Mouse (Mus musculus): ENCODE results near the gene Ncln. TPM values are rescaled to one million over a fixed set of nuclear protein-coding genes. Genes with fewer than 3 reads are reported as not detected.

The Ncln gene
- polyA plus RNA-seq (2012; rRNA removed) = 240 and 254 TPM in 2 replicates

DNA sequence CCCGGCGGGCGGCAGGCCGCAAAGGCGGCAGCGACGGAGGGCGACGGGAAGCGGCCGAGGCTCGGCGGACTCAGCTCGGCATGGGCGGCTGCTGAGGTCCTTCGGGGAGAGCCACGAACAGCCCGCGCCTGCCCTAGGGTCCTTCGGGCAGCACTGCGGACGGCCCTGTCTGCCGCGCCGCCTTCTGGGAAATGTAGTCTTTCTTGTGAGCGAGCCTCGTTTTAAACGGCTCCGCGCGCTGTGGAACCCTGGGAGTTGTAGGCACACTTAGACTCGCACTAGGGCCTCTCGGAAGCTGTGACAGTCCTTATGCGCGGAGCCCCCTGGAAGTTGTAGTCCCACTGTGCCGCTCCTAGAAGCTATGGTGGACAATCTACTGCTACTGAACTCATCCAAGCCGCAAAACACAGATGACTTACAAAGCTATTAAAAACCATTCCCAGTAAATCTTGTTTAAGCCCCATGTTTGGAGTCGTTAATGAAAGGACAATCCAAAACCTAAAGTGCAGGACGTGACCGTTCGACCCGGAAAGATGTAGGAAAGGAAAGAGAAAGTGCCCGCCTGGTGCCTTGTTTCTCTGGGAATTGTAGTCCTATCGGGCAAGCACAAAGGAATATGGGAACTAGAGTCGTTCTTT is at the start of gene Ncln:
TSS of gene Ncln (minus strand) at position 129 of the 638 bp plus-strand sequence.

DNA sequence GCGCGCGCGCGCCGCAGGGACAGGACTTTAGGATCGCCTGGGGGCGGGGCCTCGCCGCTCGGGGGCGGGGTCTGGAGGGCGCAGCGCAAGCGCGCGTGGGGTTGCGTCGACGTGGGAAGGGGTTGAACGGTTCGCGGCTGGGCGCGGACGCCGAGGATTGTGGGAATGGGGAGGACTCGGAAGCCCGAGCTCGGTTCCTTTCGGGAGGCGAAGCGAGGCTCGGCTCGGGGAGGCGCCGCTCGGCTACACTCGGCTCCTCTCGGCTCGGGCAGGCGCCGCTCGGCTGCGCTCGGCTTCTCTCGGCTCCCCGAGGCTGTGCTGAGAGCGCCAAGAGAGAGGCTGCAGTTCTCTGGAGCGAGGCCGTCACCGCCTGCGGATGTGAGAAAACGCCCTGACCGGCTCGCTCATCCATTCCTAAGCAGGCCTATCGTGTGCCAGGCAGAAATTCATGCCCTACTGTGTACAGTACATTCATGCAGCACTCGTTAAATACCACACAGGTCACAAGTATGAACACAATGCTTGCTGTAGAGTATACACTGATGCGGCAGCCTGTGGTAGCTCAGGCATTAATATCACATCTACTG is 49.1 kb upstream of the Ncln start, which contains the start of gene Gna11:
TSS of gene Gna11 (minus strand) at position 30 of the 587 bp plus-strand sequence.

DNA sequence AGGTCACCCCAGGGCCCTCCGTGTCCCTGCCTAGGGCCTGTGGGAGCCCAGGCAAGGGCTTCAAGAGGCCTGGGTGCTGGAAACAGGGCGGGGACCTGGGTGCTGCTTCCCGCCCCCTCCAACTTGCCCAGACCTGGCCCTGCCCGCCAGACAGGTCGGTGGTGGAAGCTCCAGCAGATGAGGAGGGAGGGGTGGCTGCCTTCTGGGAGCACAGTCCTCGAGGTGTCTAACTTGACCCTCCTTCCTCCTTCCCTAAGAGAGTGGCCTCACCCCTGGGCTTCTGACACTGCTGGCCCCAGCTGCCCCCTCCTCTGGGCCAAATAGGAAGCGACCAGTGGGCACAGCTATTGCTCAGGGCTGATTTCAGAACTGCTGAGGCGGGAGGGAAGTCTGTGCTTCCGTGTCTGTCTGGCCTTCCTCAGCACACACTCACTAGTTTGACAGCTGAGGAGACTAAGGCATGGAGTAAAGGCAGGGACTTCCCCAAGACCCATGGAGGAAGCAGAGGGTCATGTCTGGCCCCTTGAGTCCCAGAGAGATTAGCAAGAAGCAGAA is 27.9 kb upstream of the Ncln start, which contains the start of gene Gna15:
TSS of gene Gna15 (minus strand) at position 175 of the 555 bp plus-strand sequence.

DNA sequence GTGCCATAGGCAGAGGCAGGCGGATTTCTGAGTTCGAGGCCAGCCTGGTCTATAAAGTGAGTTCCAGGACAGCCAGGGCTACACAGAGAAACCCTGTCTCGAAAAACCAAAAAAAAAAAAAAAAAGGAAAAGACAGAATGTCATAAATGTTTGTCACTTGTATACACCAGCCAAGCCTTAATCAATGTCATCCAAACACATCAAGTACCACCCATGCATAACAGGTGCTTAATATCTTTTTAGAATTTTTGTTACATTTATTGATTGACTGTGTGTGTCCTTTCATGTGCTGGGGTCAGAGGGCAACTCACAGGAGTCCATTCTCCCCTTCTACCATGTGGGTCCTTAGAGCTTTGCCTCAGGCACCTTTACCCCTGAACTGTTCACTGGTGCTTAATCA is 3.8 kb upstream of the Ncln start, which contains the start of gene S1pr4:
TSS of gene S1pr4 (minus strand) at position 101 of the 400 bp plus-strand sequence.

DNA sequence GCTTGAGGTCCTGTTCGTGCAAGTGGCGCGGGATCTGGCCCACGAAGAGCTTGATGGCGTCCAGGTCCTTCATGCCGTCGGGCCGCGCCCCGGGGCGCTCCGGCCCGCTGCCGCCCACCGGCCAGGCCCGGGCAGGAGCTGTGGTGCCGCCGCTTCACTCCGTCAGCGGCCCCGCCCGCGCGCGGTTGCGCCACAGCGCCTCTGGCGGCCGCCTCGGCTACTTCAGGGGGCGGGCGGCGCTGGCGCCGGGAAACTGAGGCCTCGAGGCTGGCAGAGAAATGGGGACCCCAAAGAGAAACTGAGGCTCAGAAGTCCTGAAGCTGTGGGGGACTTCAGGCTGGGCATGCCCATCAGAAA is 13.7 kb downstream of the Ncln start, which contains the start of gene Celf5:
TSS of gene Celf5 (minus strand) at position 177 of the 357 bp plus-strand sequence.

DNA sequence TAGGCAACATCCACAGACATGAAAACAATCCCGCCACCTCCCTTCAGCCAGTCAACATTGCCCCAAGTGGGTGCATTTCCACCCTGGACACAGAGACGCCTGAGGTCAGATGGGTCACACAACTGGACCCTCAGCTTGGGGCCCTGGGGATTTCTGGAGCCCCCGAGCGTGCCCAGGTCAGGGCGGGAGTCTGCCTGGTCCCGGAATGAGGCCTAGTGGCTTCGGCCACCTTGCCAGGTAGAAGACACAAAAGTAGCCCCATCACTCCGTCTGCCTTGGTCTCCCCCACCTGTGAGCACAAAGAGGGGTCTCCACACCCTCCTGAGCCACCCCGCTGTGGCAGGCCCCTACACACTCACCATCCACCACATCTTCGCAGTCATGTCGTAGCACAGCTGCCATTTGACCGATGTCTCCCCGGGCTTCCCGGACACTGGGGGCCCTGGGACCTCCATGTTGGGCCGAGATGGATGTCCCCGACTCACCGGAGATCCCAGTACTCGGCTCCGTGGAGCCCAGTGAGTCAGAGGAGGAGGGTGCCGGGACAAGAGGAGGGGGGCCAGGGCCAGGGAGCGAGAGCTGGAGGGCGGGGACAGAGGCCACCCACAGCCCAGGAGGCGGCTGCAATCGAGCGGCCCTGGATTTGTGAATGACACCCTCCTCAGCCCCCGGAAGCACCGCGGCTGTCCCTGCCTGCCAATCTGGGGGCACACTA is 40.9 kb downstream of the Ncln start, which contains the start of gene Nfic:
TSS of gene Nfic (minus strand) at position 455 of the 715 bp plus-strand sequence.

Other genes with a start within 250 kb of the Ncln start
- gene Matk, start 243.5 kb downstream of the Ncln start, polyA plus RNA-seq (2012; rRNA removed) = 9.0 and 10.3 TPM in 2 replicates
- gene Mrpl54, start 229.5 kb downstream of the Ncln start, polyA plus RNA-seq (2012; rRNA removed) = 157 and 224 TPM in 2 replicates
- gene Apba3, start 229.4 kb downstream of the Ncln start, polyA plus RNA-seq (2012; rRNA removed) = 123 and 126 TPM in 2 replicates
- gene Tjp3, start 204.8 kb downstream of the Ncln start, polyA plus RNA-seq (2012; rRNA removed) = 261 and 310 TPM in 2 replicates
- gene Pip5k1c, start 203.4 kb downstream of the Ncln start, polyA plus RNA-seq (2012; rRNA removed) = 65.4 and 73.0 TPM in 2 replicates
- 33.3 and 36.3 TPM in 2 replicates for gene Cactin, start 175.3 kb downstream of the Ncln start, polyA plus RNA-seq (2012; rRNA removed)
- 23.0 and 24.8 TPM in 2 replicates for gene Tbxa2r, start 167.7 kb downstream of the Ncln start, polyA plus RNA-seq (2012; rRNA removed)
- 3.0 and 3.5 TPM in 2 replicates for gene Gipc3, start 153.1 kb downstream of the Ncln start, polyA plus RNA-seq (2012; rRNA removed)
- gene Hmg20b, start 145.9 kb downstream of the Ncln start, polyA plus RNA-seq (2012; rRNA removed) = 209 and 214 TPM in 2 replicates
- 33.7 and 37.4 TPM in 2 replicates for gene Mfsd12, start 138.9 kb downstream of the Ncln start, polyA plus RNA-seq (2012; rRNA removed)
- gene 4930404N11Rik, start 130.6 kb downstream of the Ncln start, polyA plus RNA-seq (2012; rRNA removed) = 43.7 and 48.7 TPM in 2 replicates
- 130 and 133 TPM in 2 replicates for gene Fzr1, start 117.9 kb downstream of the Ncln start, polyA plus RNA-seq (2012; rRNA removed)
- gene Dohh, start 112.0 kb downstream of the Ncln start, polyA plus RNA-seq (2012; rRNA removed) = 98.1 and 108 TPM in 2 replicates
- 2.9 TPM in 2 replicates for gene Gm48551, start 111.9 kb downstream of the Ncln start, polyA plus RNA-seq (2012; rRNA removed)
- gene Gm48552, start 107.4 kb downstream of the Ncln start, polyA plus RNA-seq (2012; rRNA removed) = 4.4 and 5.7 TPM in 2 replicates
- 504 and 602 TPM in 2 replicates for gene Smim24, start 103.3 kb downstream of the Ncln start, polyA plus RNA-seq (2012; rRNA removed)
- gene Nfic, start 40.8 kb downstream of the Ncln start, polyA plus RNA-seq (2012; rRNA removed) = 33.9 and 48.1 TPM in 2 replicates
- gene Celf5, start 13.7 kb downstream of the Ncln start, polyA plus RNA-seq (2012; rRNA removed) = 4.7 and 5.4 TPM in 2 replicates
- gene S1pr4, start 3.7 kb upstream of the Ncln start, polyA plus RNA-seq (2012; rRNA removed) = 4.5 and 5.7 TPM in 2 replicates
- gene Gna15, start 27.8 kb upstream of the Ncln start, polyA plus RNA-seq (2012; rRNA removed) = 3.0 and 3.1 TPM in 2 replicates
- gene Gna11, start 48.8 kb upstream of the Ncln start, polyA plus RNA-seq (2012; rRNA removed) = 280 and 341 TPM in 2 replicates
- 1,852 and 2,404 TPM in 2 replicates for gene Aes, start 63.1 kb upstream of the Ncln start, polyA plus RNA-seq (2012; rRNA removed)
- gene Tle2, start 78.2 kb upstream of the Ncln start, polyA plus RNA-seq (2012; rRNA removed) = 48.9 and 62.5 TPM in 2 replicates
- gene Tle6, start 104.7 kb upstream of the Ncln start, polyA plus RNA-seq (2012; rRNA removed) = 28.5 and 36.3 TPM in 2 replicates
- 0.55 and 0.89 TPM in 2 replicates for gene BC025920, start 109.9 kb upstream of the Ncln start, polyA plus RNA-seq (2012; rRNA removed)
- 51.7 and 56.4 TPM in 2 replicates for gene Sirt6, start 131.4 kb upstream of the Ncln start, polyA plus RNA-seq (2012; rRNA removed)
- gene Ankrd24, start 132.1 kb upstream of the Ncln start, polyA plus RNA-seq (2012; rRNA removed) = 34.1 and 39.1 TPM in 2 replicates
- gene Gm10778, start 152.7 kb upstream of the Ncln start, polyA plus RNA-seq (2012; rRNA removed) = 0.20 and 0.30 TPM in 2 replicates
- 0.07 and 0.20 TPM in 2 replicates for gene Zfp433, start 208.4 kb upstream of the Ncln start, polyA plus RNA-seq (2012; rRNA removed)

All from colon, adult 2 months (tissue).